Mouse (Mus musculus) E14TG2a.4 (cell line): ENCODE measurements at regions not wholly inside any gene's neighbourhood (a gene's known extent, or its start where the extent isn't known, plus 50 kb on each side); places are given as distances from the start of the nearest gene placed in this dataset.

Source experiments
- H3K27me3 ChIP-seq: 2 replicates; pipeline ENCODE4 v1.6.1; 2014; ENCODE audit warnings: low read length, control low read depth; ENCODE audit not compliant: insufficient read depth
- H3K36me3 ChIP-seq: 2 replicates; pipeline ENCODE4 v1.6.1; 2014; ENCODE audit warnings: low read length, control low read depth; ENCODE audit not compliant: insufficient read depth
- H3K4me1 ChIP-seq: replicated peaks from 2 replicates; pipeline ENCODE4 v1.6.1; 2014; ENCODE audit warnings: low read depth, low read length, control low read depth
- H3K4me3 ChIP-seq: replicated peaks from 2 replicates; pipeline ENCODE4 v1.5.1; 2014; ENCODE audit warnings: mild to moderate bottlenecking, low read length
- H3K9me3 ChIP-seq: 2 replicates; pipeline ENCODE4 v1.6.1; 2014; ENCODE audit warnings: low read length, control low read depth
- CTCF ChIP-seq: conservative IDR thresholded peaks from 2 replicates; pipeline ENCODE4 v1.5.1; 2014; ENCODE audit warnings: low read length
- NANOG ChIP-seq: IDR thresholded peaks from 2 replicates; pipeline ENCODE4 v1.6.1; 2014; ENCODE audit warnings: borderline replicate concordance, low read length, mixed read lengths
- POU5F1 ChIP-seq: IDR thresholded peaks from 2 replicates; pipeline ENCODE4 v1.6.1; 2014; ENCODE audit warnings: low read length, borderline replicate concordance

GRCm38 (mm10) chr1:72943082-72943481 is 68.4 kb upstream of the Igfbp5 start:
- Histone ChIP-seq H3K4me3 (no peak overlapping the region), H3K9me3 (no peaks in the 10 kb centered on the region), H3K27me3 (peaks cover 67% of the 10 kb centered on the region), H3K4me1 (peaks cover 40% of the 10 kb centered on the region), H3K36me3 (no peaks in the 10 kb centered on the region)
- TF ChIP-seq NANOG (no peak), POU5F1 (no peak), CTCF (no peak)

- H3K4me1 ChIP-seq = peaks cover 40% of the 10 kb centered on the region
- TF ChIP-seq POU5F1 = no peak
- no peak for TF ChIP-seq CTCF
- TF ChIP-seq NANOG = no peak
- H3K36me3 ChIP-seq = no peaks in the 10 kb centered on the region
Observed at GRCm38 (mm10) chr1:72942351-72942750, 67.7 kb upstream of the Igfbp5 start.

GRCm38 (mm10) chr1:72939948-72940347 is 65.3 kb upstream of the Igfbp5 start:
- TF ChIP-seq POU5F1 = no peak
- TF ChIP-seq NANOG = no peak
- no peak for TF ChIP-seq CTCF
- H3K27me3 ChIP-seq = peaks cover 47% of the 10 kb centered on the region
- no peaks in the 10 kb centered on the region for H3K9me3 ChIP-seq
- H3K4me3 ChIP-seq = no peak overlapping the region
- no peaks in the 10 kb centered on the region for H3K36me3 ChIP-seq
- peaks cover 21% of the 10 kb centered on the region for H3K4me1 ChIP-seq

More at GRCm38 (mm10) chr1:72942351-72942750, 67.7 kb upstream of the Igfbp5 start:
- Histone ChIP-seq H3K4me3 (no peak overlapping the region), H3K9me3 (no peaks in the 10 kb centered on the region), H3K27me3 (peaks cover 66% of the 10 kb centered on the region)

GRCm38 (mm10) chr1:72936681-72937465 is 62.2 kb upstream of the Igfbp5 start:
- H3K27me3 ChIP-seq = peaks cover 18% of the 10 kb centered on the region
- no peak for TF ChIP-seq NANOG
- no peak for TF ChIP-seq CTCF
- TF ChIP-seq POU5F1 = no peak
- H3K4me3 ChIP-seq = no peak overlapping the region
- no peaks in the 10 kb centered on the region for H3K36me3 ChIP-seq
- no peaks in the 10 kb centered on the region for H3K9me3 ChIP-seq
- no peaks in the 10 kb centered on the region for H3K4me1 ChIP-seq

GRCm38 (mm10) chr1:72936231-72936630 is 61.5 kb upstream of the Igfbp5 start:
- Histone ChIP-seq H3K4me1 (no peaks in the 10 kb centered on the region), H3K27me3 (peaks cover 14% of the 10 kb centered on the region), H3K36me3 (no peaks in the 10 kb centered on the region), H3K4me3 (no peak overlapping the region), H3K9me3 (no peaks in the 10 kb centered on the region)
- no peak for TF ChIP-seq NANOG
- no peak for TF ChIP-seq POU5F1
- no peak for TF ChIP-seq CTCF

- TF ChIP-seq CTCF (no peak), NANOG (no peak), POU5F1 (no peak)
- Histone ChIP-seq H3K27me3 (peaks cover 14% of the 10 kb centered on the region), H3K4me1 (no peaks in the 10 kb centered on the region), H3K4me3 (no peak overlapping the region), H3K36me3 (no peaks in the 10 kb centered on the region), H3K9me3 (no peaks in the 10 kb centered on the region)
Observed at GRCm38 (mm10) chr1:72935084-72935483, 60.4 kb upstream of the Igfbp5 start.

- no peak for TF ChIP-seq POU5F1
- no peak for TF ChIP-seq NANOG
- no peak for TF ChIP-seq CTCF
- Histone ChIP-seq H3K4me3 (no peak overlapping the region), H3K36me3 (no peaks in the 10 kb centered on the region), H3K9me3 (peaks cover 10% of the 10 kb centered on the region), H3K4me1 (no peaks in the 10 kb centered on the region), H3K27me3 (peaks cover 5% of the 10 kb centered on the region; the same call in 1 of the 2 replicates)
Observed at GRCm38 (mm10) chr1:72929774-72930173, 55.1 kb upstream of the Igfbp5 start.
